ENCODE assay signal across 8 mouse cellular contexts in genomic region chr4:117836204-117836767, GRCm38 (mm10). TPM values are rescaled to one million over a fixed set of nuclear protein-coding genes. Genes with fewer than 3 reads are reported as not detected.
DNase-seq lines count a peak whose midpoint lies in the region; ATAC-seq and TF ChIP-seq lines count a peak whose summit lies in the region.

No protein-coding gene starts in this region.

- peak; percentile 94 for DNase-seq in adrenal gland, postnatal 10 days
- peak; percentile 94 for DNase-seq in embryo, embryonic 9.5 days (ENCODE audit: extremely low spot score)
- peak; percentile 79 to 84 for DNase-seq in gastrocnemius, postnatal 4 days (ENCODE audit: low spot score in 2 of 2)
- peak; percentile 87 for DNase-seq in left cerebral cortex, postnatal 4 days
- peak; percentile 98 for DNase-seq in midbrain, embryonic 11.5 days (ENCODE audit: low spot score, missing footprints)
- DNase-seq in right cerebral cortex, postnatal 4 days: peak; percentile 95
- peak; percentile 94 for DNase-seq in yolk sac, embryonic 10.5 days (ENCODE audit: low spot score)

- H3K9ac ChIP-seq in intestine, postnatal 0 days (ENCODE audit: low read depth, low read length): peak overlapping the region; percentile 48
- H3K9ac ChIP-seq in midbrain, embryonic 11.5 days (ENCODE audit: low read length): peak overlapping the region; percentile 58

- peak overlapping the region; percentile 78 for H3K4me3 ChIP-seq in intestine, postnatal 0 days (ENCODE audit: low read depth, low read length)
- peak overlapping the region; percentile 68 for H3K4me3 ChIP-seq in midbrain, embryonic 11.5 days (ENCODE audit: low read depth, low read length)

- no peaks in the 10 kb centered on the region for H3K36me3 ChIP-seq in intestine, postnatal 0 days (ENCODE audit: control insufficient read depth, insufficient read depth)
- H3K36me3 ChIP-seq in midbrain, embryonic 11.5 days (ENCODE audit: control insufficient read depth, insufficient read depth, low read length): no peaks in the 10 kb centered on the region

- H3K4me2 ChIP-seq in intestine, postnatal 0 days (replicated peaks; ENCODE audit: low read depth): peak overlapping the region; percentile 99
- peak overlapping the region; percentile 97 for H3K4me2 ChIP-seq in midbrain, embryonic 11.5 days

- under 1% methylated on average over 47 of the region's 48 CpGs for WGBS in intestine, postnatal 0 days
- 1% methylated on average over 37 of the region's 48 CpGs for WGBS in midbrain, embryonic 11.5 days

- H3K4me1 ChIP-seq in intestine, postnatal 0 days (replicated peaks; ENCODE audit: control insufficient read depth, insufficient read depth, low read length): no peaks in the 10 kb centered on the region; the same call in 1 of the 2 replicates
- H3K4me1 ChIP-seq in midbrain, embryonic 11.5 days (ENCODE audit: control insufficient read depth, insufficient read depth, low read length): peaks cover 4% of the 10 kb centered on the region

- peak; percentile 85 for ATAC-seq in intestine, postnatal 0 days
- ATAC-seq in midbrain, embryonic 11.5 days (ENCODE audit: low FRiP score): peak; percentile 94

- H3K27ac ChIP-seq in intestine, postnatal 0 days (ENCODE audit: low read depth, low read length): peak overlapping the region; percentile 81
- no peak overlapping the region; the same call in 1 of the 2 replicates for H3K27ac ChIP-seq in midbrain, embryonic 11.5 days (ENCODE audit: low read depth, low read length)

- H3K27me3 ChIP-seq in intestine, postnatal 0 days (replicated peaks; ENCODE audit: control insufficient read depth, insufficient read depth, low read length): 0 out of 2 replicates have a peak, but pooled peaks cover 3% of the 10 kb centered on the region
- no peaks in the 10 kb centered on the region for H3K27me3 ChIP-seq in midbrain, embryonic 11.5 days (ENCODE audit: control insufficient read depth, insufficient read depth, low read length)

- TF ChIP-seq CTCF in intestine, postnatal 0 days (IDR thresholded peaks at IDR 0.05; ENCODE audit: low read depth): no peak

- intact Hi-C loops in left cerebral cortex, postnatal 4 days (cut with DNase I): no loop called here

- H3K9me3 ChIP-seq in intestine, postnatal 0 days (ENCODE audit: control insufficient read depth): no peaks in the 10 kb centered on the region
- no peaks in the 10 kb centered on the region for H3K9me3 ChIP-seq in midbrain, embryonic 11.5 days (ENCODE audit: control insufficient read depth, low read length)

RNA-seq across cellular contexts. Expression of gene Slc6a9, which starts 2.0 kb away (rescaled TPM):
- 1 to 10 TPM; 8.6 to 9.2 TPM for total RNA-seq in adrenal gland, postnatal 10 days (2021)
- 1 to 10 TPM; 6.1 to 6.9 TPM for total RNA-seq in gastrocnemius, postnatal 4 days (2021)
- polyA plus RNA-seq in intestine, postnatal 0 days (2015; fragmentation: Nextera tagmentation; extraction: Ambion mirVana): 4.9 and 5.8 TPM in 2 replicates
- 10 to 100 TPM; 33.4 to 34.1 TPM for total RNA-seq in left cerebral cortex, postnatal 4 days (2021)
- polyA plus RNA-seq in midbrain, embryonic 11.5 days (2014; fragmentation: Nextera tagmentation; extraction: Ambion mirVana): 4.6 and 6.3 TPM in 2 replicates

RNA-seq across cellular contexts. Expression of gene Ccdc24, which starts 36.1 kb away (rescaled TPM):
- under 1 TPM; 0.64 to 0.78 TPM for total RNA-seq in adrenal gland, postnatal 10 days (2021)
- total RNA-seq in gastrocnemius, postnatal 4 days (2021): under 1 TPM; 0.59 to 0.91 TPM
- 0.64 and 0.80 TPM in 2 replicates for polyA plus RNA-seq in intestine, postnatal 0 days (2015; fragmentation: Nextera tagmentation; extraction: Ambion mirVana)
- 1 to 10 TPM; 6.0 to 8.2 TPM for total RNA-seq in left cerebral cortex, postnatal 4 days (2021)
- polyA plus RNA-seq in midbrain, embryonic 11.5 days (2014; fragmentation: Nextera tagmentation; extraction: Ambion mirVana): 0.76 and 1.4 TPM in 2 replicates

RNA-seq across cellular contexts. Expression of gene B4galt2, which starts 47.0 kb away (rescaled TPM):
- total RNA-seq in adrenal gland, postnatal 10 days (2021): 10 to 100 TPM; 14.2 to 17.7 TPM
- 10 to 100 TPM; 25.7 to 27.4 TPM for total RNA-seq in gastrocnemius, postnatal 4 days (2021)
- 8.7 and 8.9 TPM in 2 replicates for polyA plus RNA-seq in intestine, postnatal 0 days (2015; fragmentation: Nextera tagmentation; extraction: Ambion mirVana)
- total RNA-seq in left cerebral cortex, postnatal 4 days (2021): 100 to 1,000 TPM; 168 to 172 TPM
- 26.8 and 29.1 TPM in 2 replicates for polyA plus RNA-seq in midbrain, embryonic 11.5 days (2014; fragmentation: Nextera tagmentation; extraction: Ambion mirVana)

RNA-seq across cellular contexts. Expression of gene Atp6v0b, which starts 50.8 kb away (rescaled TPM):
- 100 to 1,000 TPM; 145 to 149 TPM for total RNA-seq in adrenal gland, postnatal 10 days (2021)
- total RNA-seq in gastrocnemius, postnatal 4 days (2021): 10 to 100 TPM; 67.0 to 70.8 TPM
- 441 and 442 TPM in 2 replicates for polyA plus RNA-seq in intestine, postnatal 0 days (2015; fragmentation: Nextera tagmentation; extraction: Ambion mirVana)
- total RNA-seq in left cerebral cortex, postnatal 4 days (2021): 100 to 1,000 TPM; 306 to 331 TPM
- polyA plus RNA-seq in midbrain, embryonic 11.5 days (2014; fragmentation: Nextera tagmentation; extraction: Ambion mirVana): 214 and 216 TPM in 2 replicates

RNA-seq across cellular contexts. Expression of gene Dph2, which starts 55.5 kb away (rescaled TPM):
- total RNA-seq in adrenal gland, postnatal 10 days (2021): 1 to 10 TPM; 5.6 to 7.0 TPM
- 1 to 10 TPM; 4.6 to 5.3 TPM for total RNA-seq in gastrocnemius, postnatal 4 days (2021)
- polyA plus RNA-seq in intestine, postnatal 0 days (2015; fragmentation: Nextera tagmentation; extraction: Ambion mirVana): 5.0 and 5.5 TPM in 2 replicates
- 10 to 100 TPM; 12.9 to 15.1 TPM for total RNA-seq in left cerebral cortex, postnatal 4 days (2021)
- 23.9 and 27.7 TPM in 2 replicates for polyA plus RNA-seq in midbrain, embryonic 11.5 days (2014; fragmentation: Nextera tagmentation; extraction: Ambion mirVana)

Comparison
In these comparisons a context has a peak if more than half of its experiments do, and no peak if none do; other contexts are left out.
1. RNA of gene B4galt2, which starts 47.0 kb away (total RNA-seq): 168 to 172 TPM in left cerebral cortex, postnatal 4 days; 25.7 to 27.4 TPM in gastrocnemius, postnatal 4 days and 14.2 to 17.7 TPM in adrenal gland, postnatal 10 days; every median in the first group is over 4 times any median in the second.
2. Peak in every context shown above with its lines, with median percentiles within 50 percentile points of each other: DNase-seq.